Mouse (Mus musculus): ENCODE measurements around the gene Adam19.

Gene Adam19

GRCm38 (mm10) chr11:46073850-46074688, 18.3 kb downstream of the Adam19 start:
- no peak for DNase-seq (ENCODE audit: low spot score in 2 of 2)

GRCm38 (mm10) chr11:46075507-46075906, 19.7 kb downstream of the Adam19 start:
- DNase-seq (ENCODE audit: low spot score in 2 of 2), result no peak

- no peak for DNase-seq (ENCODE audit: low spot score in 2 of 2)
Observed at GRCm38 (mm10) chr11:46076442-46077158, 20.8 kb downstream of the Adam19 start.

GRCm38 (mm10) chr11:46077304-46077703, 21.5 kb downstream of the Adam19 start:
- DNase-seq (ENCODE audit: low spot score in 2 of 2), result no peak

GRCm38 (mm10) chr11:46077732-46078375, 22.1 kb downstream of the Adam19 start:
- DNase-seq (ENCODE audit: low spot score in 2 of 2), result no peak

GRCm38 (mm10) chr11:46081075-46081474, 25.3 kb downstream of the Adam19 start:
- DNase-seq (ENCODE audit: low spot score in 2 of 2), result no peak

GRCm38 (mm10) chr11:46083405-46083804, 27.6 kb downstream of the Adam19 start:
- DNase-seq (ENCODE audit: low spot score in 2 of 2), result no peak

- DNase-seq (ENCODE audit: low spot score in 2 of 2), result no peak
Observed at GRCm38 (mm10) chr11:46083835-46084444, 28.1 kb downstream of the Adam19 start.

- DNase-seq (ENCODE audit: low spot score in 2 of 2), result no peak
Observed at GRCm38 (mm10) chr11:46084568-46084967, 28.8 kb downstream of the Adam19 start.

- DNase-seq (ENCODE audit: low spot score in 2 of 2), result no peak
Observed at GRCm38 (mm10) chr11:46085398-46086163, 29.8 kb downstream of the Adam19 start.

GRCm38 (mm10) chr11:46086446-46086845, 30.7 kb downstream of the Adam19 start:
- DNase-seq (ENCODE audit: low spot score in 2 of 2), result no peak

GRCm38 (mm10) chr11:46089081-46089713, 33.4 kb downstream of the Adam19 start:
- no peak for DNase-seq (ENCODE audit: low spot score in 2 of 2)

GRCm38 (mm10) chr11:46090036-46090725, 34.4 kb downstream of the Adam19 start:
- no peak for DNase-seq (ENCODE audit: low spot score in 2 of 2)

GRCm38 (mm10) chr11:46090951-46091667, 35.3 kb downstream of the Adam19 start:
- DNase-seq (ENCODE audit: low spot score in 2 of 2), result no peak

GRCm38 (mm10) chr11:46092121-46092520, 36.3 kb downstream of the Adam19 start:
- DNase-seq (ENCODE audit: low spot score in 2 of 2), result no peak

- no peak for DNase-seq (ENCODE audit: low spot score in 2 of 2)
Observed at GRCm38 (mm10) chr11:46095477-46096264, 39.9 kb downstream of the Adam19 start.

GRCm38 (mm10) chr11:46096265-46096649, 40.5 kb downstream of the Adam19 start:
- no peak for DNase-seq (ENCODE audit: low spot score in 2 of 2)

GRCm38 (mm10) chr11:46097062-46097461, 41.3 kb downstream of the Adam19 start:
- peak in 1 of 2 experiments; percentile 46 for DNase-seq (ENCODE audit: low spot score in 2 of 2)

- DNase-seq (ENCODE audit: low spot score in 2 of 2), result no peak
Observed at GRCm38 (mm10) chr11:46102107-46102506, 46.3 kb downstream of the Adam19 start.

Data from cerebellum, postnatal 4 days (tissue).